Mouse (Mus musculus) megakaryocyte, embryonic 14.5 days (primary cell): ENCODE results near the gene Rangrf. TPM values are rescaled to one million over a fixed set of nuclear protein-coding genes. Genes with fewer than 3 reads are reported as not detected.
"Not testable (repeated sequence)": the region's sequence is repeated elsewhere in the genome, so short reads cannot be mapped to it uniquely, and the experiment has no call there.

Source experiments
- H3K27me3 ChIP-seq: replicated peaks from 2 replicates; pipeline ENCODE3; 2012; ENCODE audit warnings: inconsistent platforms
- H3K36me3 ChIP-seq: replicated peaks from 2 replicates; pipeline ENCODE3; 2012; ENCODE audit warnings: low read length, inconsistent platforms, mixed read lengths
- H3K4me1 ChIP-seq: 2 replicates; pipeline ENCODE4 v1.6.1; 2012; ENCODE audit warnings: inconsistent platforms
- H3K4me3 ChIP-seq: replicated peaks from 2 replicates; pipeline ENCODE3; 2012; ENCODE audit warnings: moderate library complexity, mild to moderate bottlenecking, inconsistent platforms
- H3K9me3 ChIP-seq: 2 replicates; pipeline ENCODE4 v1.6.1; 2012; ENCODE audit warnings: inconsistent platforms
- FLI1 ChIP-seq: IDR thresholded peaks from 2 replicates; pipeline ENCODE4 v1.6.1; 2012; ENCODE audit warnings: low read length, inconsistent platforms, mixed read lengths
- GATA1 ChIP-seq: IDR thresholded peaks from 3 replicates; pipeline ENCODE4 v1.6.1; 2012; ENCODE audit warnings: mixed read lengths, low read length, inconsistent platforms, borderline replicate concordance
- polyA plus RNA-seq: library from polyadenylated mRNA; stranded (reverse); fragments of >175 nt; gene quantifications from 2 replicates; pipeline ENCODE4 v1.2.3, GENCODE M21; 2012; ENCODE audit warnings: low replicate concordance; ENCODE audit not compliant: insufficient read depth

Gene Rangrf
- polyA plus RNA-seq, 1 experiment, result 6.1 TPM

DNA sequence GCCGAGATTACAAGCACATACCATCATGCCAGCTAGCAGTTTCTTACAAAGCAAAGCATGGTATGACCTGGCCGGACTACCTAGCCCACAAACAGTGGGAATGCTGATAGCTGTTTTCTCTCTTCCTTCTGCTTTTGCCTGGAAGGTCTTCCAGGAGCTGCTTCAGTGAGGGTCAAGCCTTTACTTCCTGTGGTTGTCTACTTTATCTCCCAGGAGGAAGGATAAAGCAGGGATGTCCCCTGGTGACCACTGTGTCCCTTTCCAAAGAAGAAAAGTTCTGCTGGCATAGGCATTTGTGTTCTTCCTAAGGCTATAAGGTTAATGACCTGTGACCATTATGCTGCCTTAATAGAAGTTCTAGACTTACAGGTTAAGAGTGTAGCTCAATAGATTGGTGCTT, 11.6 kb downstream of the Rangrf start:
- TF ChIP-seq FLI1, result no peak
- TF ChIP-seq GATA1, result no peak
- no peaks in the 10 kb centered on the region for H3K9me3 ChIP-seq
- no peaks in the 10 kb centered on the region for H3K36me3 ChIP-seq

GRCm38 (mm10) chr11:68962159-68962558, 12.8 kb downstream of the Rangrf start:
- H3K4me3 ChIP-seq, H3K36me3 ChIP-seq, H3K9me3 ChIP-seq: not testable (repeated sequence)
- peaks cover 13% of the 10 kb centered on the region for H3K27me3 ChIP-seq
- H3K4me1 ChIP-seq, result peaks cover 26% of the 10 kb centered on the region

More for the DNA sequence above, 11.6 kb downstream of the Rangrf start:
- Histone ChIP-seq H3K27me3 (peaks cover 8% of the 10 kb centered on the region), H3K4me3 (no peak overlapping the region), H3K4me1 (peaks cover 32% of the 10 kb centered on the region)

- H3K27me3 ChIP-seq, result peaks cover 18% of the 10 kb centered on the region
- H3K4me1 ChIP-seq, result peaks cover 26% of the 10 kb centered on the region
- H3K36me3 ChIP-seq, result no peaks in the 10 kb centered on the region
- TF ChIP-seq FLI1, result no peak
- TF ChIP-seq GATA1, result no peak
- H3K4me3 ChIP-seq, result no peak overlapping the region
- H3K9me3 ChIP-seq, result no peaks in the 10 kb centered on the region
These were observed 13.4 kb downstream of the Rangrf start for GRCm38 (mm10) chr11:68961596-68961995.

- peaks cover 42% of the 10 kb centered on the region for H3K4me1 ChIP-seq
- H3K27me3 ChIP-seq, result peaks cover 44% of the 10 kb centered on the region
- no peaks in the 10 kb centered on the region for H3K36me3 ChIP-seq
- TF ChIP-seq FLI1 (no peak), GATA1 (no peak)
- no peaks in the 10 kb centered on the region for H3K9me3 ChIP-seq
- H3K4me3 ChIP-seq, result no peak overlapping the region
These were observed 17.0 kb downstream of the Rangrf start for GRCm38 (mm10) chr11:68957971-68958370.

DNA sequence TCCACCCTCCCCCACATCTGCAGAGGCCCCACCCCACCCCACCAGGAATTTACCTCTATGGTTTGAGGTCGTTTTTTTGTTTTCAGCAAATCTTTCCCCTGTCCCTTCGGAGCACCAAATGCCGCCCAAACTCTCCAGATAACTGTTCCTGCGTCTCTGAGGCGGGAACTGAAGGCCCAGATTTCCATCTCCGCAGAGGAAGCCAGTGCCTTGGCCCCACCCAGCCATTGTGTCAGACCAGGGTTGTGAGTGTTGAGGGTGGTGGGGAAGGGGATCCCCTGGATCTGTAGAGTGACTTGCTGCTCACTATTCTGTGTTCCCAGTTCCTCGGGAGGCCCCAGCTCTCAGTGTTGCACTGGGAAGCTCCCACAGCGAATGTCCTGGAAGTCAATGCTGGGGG, 17.7 kb downstream of the Rangrf start, which contains the start of gene Arhgef15:
Arhgef15 (minus strand) TSS at position 173 of the 400 bp plus-strand sequence.
- H3K27me3 ChIP-seq, result peaks cover 45% of the 10 kb centered on the region
- H3K36me3 ChIP-seq, result no peaks in the 10 kb centered on the region
- no peak for TF ChIP-seq FLI1
- no peaks in the 10 kb centered on the region for H3K9me3 ChIP-seq
- peaks cover 41% of the 10 kb centered on the region for H3K4me1 ChIP-seq
- no peak within 1 kb of the TSS for H3K4me3 ChIP-seq

DNA sequence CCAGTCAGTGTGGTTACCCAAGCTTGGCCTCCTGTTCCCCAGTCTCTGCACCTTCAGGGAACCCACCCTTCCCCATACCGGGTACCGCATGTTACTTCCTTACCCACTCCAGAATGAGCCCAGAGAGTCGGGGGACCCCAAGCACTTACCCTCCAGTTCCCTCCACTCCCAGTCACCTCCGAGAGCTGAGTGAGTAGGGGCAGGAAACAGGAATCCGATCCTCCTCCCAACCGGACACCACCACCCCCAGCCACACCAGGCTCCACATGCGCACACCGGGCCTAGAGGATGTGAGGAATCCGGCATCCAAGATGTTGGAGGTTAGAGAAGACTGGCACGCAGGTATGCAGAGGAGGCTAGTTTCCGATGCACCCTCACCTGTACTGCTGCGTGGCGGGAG, 18.3 kb downstream of the Rangrf start:
- Histone ChIP-seq H3K4me1 (peaks cover 41% of the 10 kb centered on the region), H3K36me3 (no peaks in the 10 kb centered on the region), H3K27me3 (peaks cover 50% of the 10 kb centered on the region), H3K4me3 (no peak overlapping the region), H3K9me3 (no peaks in the 10 kb centered on the region)
- TF ChIP-seq FLI1, result no peak
- TF ChIP-seq GATA1, result no peak

DNA sequence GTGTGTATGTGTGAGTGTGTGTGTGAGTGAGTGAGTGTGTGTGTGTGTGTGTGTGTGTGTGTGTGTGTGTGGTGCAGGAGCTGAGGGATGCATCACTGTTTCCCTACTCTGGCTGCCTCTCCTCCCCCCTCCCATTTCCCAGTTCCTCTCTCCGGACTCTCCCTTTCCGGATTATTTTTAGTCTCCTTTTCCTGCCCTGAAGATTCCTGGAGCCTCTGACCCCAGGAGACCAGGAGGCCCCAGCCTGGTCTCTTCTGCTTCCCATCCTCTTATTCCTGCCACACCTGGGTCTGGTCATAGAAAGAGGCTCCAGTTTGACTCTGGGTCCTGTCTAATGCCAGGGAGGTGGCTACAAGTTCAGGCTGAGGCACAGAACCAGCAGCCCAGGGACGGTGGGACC, 18.9 kb downstream of the Rangrf start:
- Histone ChIP-seq H3K9me3 (no peaks in the 10 kb centered on the region), H3K36me3 (no peaks in the 10 kb centered on the region), H3K4me3 (no peak overlapping the region), H3K4me1 (peaks cover 38% of the 10 kb centered on the region), H3K27me3 (peaks cover 51% of the 10 kb centered on the region)
- TF ChIP-seq FLI1, result no peak
- TF ChIP-seq GATA1, result no peak

DNA sequence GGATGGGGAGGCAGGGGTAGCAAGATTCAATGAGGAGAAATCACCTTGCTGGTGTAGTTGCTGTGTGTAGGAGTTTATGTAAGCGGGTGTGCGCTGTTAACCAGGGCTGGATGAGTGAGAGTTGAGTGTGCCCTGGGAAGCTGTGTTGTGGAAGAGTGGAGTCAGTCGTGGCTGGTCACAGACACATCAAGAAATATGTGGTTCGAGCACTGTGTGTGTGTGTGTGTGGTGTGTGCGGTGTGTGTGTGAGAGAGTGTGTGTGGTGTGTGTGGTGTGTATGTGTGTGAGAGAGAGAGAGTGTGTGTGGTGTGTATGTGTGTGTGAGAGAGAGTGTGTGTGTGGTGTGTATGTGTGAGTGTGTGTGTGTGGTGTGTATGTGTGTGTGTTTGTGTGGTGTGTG, 19.5 kb downstream of the Rangrf start:
- no peak for TF ChIP-seq FLI1
- TF ChIP-seq GATA1, result no peak
- H3K27me3 ChIP-seq, result peaks cover 51% of the 10 kb centered on the region
- no peaks in the 10 kb centered on the region for H3K9me3 ChIP-seq
- peak overlapping the region; percentile 56 for H3K4me3 ChIP-seq
- peaks cover 38% of the 10 kb centered on the region for H3K4me1 ChIP-seq
- no peaks in the 10 kb centered on the region for H3K36me3 ChIP-seq

DNA sequence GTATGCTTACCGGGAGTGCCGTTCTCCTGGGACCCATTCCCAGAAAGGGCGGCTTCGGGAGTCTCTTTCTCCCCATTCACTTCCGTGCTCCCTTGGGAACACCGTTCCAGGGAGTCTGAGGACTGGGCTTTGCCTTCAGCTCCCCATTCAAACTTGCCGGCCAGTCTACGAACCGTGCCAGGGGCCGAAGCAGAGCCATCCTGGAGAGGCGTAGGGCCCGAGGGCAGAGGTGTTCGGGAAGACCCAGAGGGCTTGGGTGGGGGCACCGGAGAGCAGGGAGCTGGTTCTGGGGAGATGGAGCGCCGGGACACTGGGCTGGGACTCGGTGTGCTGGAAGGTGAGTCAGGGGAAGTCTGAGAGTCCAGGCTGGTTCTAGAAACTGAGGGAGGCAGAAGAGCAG, 20.6 kb downstream of the Rangrf start:
- peaks cover 38% of the 10 kb centered on the region for H3K4me1 ChIP-seq
- no peak for TF ChIP-seq GATA1
- no peak for TF ChIP-seq FLI1
- no peaks in the 10 kb centered on the region for H3K36me3 ChIP-seq
- H3K4me3 ChIP-seq, result peak overlapping the region; percentile 88
- H3K9me3 ChIP-seq, result no peaks in the 10 kb centered on the region
- H3K27me3 ChIP-seq, result peaks cover 55% of the 10 kb centered on the region

- H3K9me3 ChIP-seq, result no peaks in the 10 kb centered on the region
- no peak overlapping the region for H3K4me3 ChIP-seq
- H3K4me1 ChIP-seq, result peaks cover 38% of the 10 kb centered on the region
- no peaks in the 10 kb centered on the region for H3K36me3 ChIP-seq
- TF ChIP-seq GATA1, result no peak
- H3K27me3 ChIP-seq, result peaks cover 52% of the 10 kb centered on the region
These were observed 21.1 kb downstream of the Rangrf start for GRCm38 (mm10) chr11:68953903-68954302.

DNA sequence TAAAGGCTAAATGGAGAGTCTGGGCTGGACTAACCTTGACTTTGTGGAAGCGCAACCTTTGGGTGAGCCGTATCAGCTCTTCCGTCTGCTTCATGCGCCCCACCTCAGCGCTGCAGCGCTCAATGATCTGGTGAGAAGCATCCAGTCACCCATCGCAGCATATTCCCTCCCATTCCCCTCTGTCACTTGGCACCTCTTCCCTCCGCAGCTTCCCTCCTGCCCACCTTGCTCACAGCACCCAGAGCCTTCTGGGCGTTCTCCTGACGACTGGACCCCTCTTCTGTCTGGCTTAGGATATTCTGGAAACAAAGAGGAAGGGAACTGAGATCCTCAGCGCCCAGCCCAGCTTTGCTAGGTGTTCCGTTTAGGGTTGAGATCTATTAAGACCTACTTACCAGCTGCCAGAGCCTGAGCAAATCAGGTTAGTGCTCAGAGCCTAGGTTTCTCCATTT, 27.4 kb downstream of the Rangrf start:
- Histone ChIP-seq H3K9me3 (peaks cover 8% of the 10 kb centered on the region; the same call in 1 of the 2 replicates), H3K36me3 (peaks cover 5% of the 10 kb centered on the region), H3K4me3 (no peak overlapping the region), H3K27me3 (peaks cover 40% of the 10 kb centered on the region), H3K4me1 (peaks cover 6% of the 10 kb centered on the region; the same call in 1 of the 2 replicates)
- TF ChIP-seq FLI1 (no peak), GATA1 (no peak)
